14 mouse cellular contexts compared by ENCODE assay signal in the genomic region with DNA sequence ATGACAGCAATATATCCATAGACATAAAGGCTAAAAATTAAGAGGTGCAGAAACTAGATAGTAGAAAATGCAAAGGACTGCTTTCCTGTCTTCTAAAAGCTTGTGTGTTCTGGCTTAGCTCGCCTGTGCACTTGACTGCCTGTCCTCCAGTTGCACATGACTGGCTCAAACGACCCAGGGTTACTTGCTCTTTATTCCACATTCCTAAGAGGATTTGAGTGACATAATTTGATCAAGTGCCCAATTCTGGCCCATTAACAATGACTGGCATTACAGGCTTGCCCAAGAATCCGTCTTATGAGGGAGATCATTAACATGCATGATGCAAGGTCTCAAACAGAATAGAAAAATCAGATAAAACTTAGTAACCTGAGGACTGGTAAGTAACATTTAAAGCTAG. TPM values are rescaled to one million over a fixed set of nuclear protein-coding genes. Genes with fewer than 3 reads are reported as not detected.
DNase-seq lines count a peak whose midpoint lies in the region; ATAC-seq and TF ChIP-seq lines count a peak whose summit lies in the region.
"Had no signal": no experiment of that assay in that cellular context is flagged by ENCODE, and none has a peak within 500 bp of the region (broad histone marks: within the 10 kb centered on the region; RNA-seq: fewer than 3 reads in every experiment).

No protein-coding gene starts in this region.

- peaks cover 3% of the 10 kb centered on the region; the same call in 1 of the 2 replicates for H3K36me3 ChIP-seq in kidney, adult 2 months (ENCODE audit: control insufficient read depth, insufficient read depth, low read length)
- H3K36me3 ChIP-seq in kidney, embryonic 15.5 days, result peaks cover 92% of the 10 kb centered on the region
- peaks cover 19% of the 10 kb centered on the region for H3K36me3 ChIP-seq in lung, postnatal 0 days (ENCODE audit: insufficient read depth, low read length)

- 24% methylated on average over 3 of the region's 3 CpGs for WGBS in kidney, adult 2 months
- 58% methylated on average over 3 of the region's 3 CpGs for WGBS in kidney, embryonic 15.5 days
- 43% methylated on average over 3 of the region's 3 CpGs for WGBS in lung, postnatal 0 days

- ATAC-seq in kidney, embryonic 15.5 days (replicated peaks; ENCODE audit: low FRiP score), result no peak
- ATAC-seq in lung, postnatal 0 days, result peak; percentile 93

- H3K4me3 ChIP-seq in kidney, adult 2 months (ENCODE audit: insufficient read depth, low read depth, low read length), result no peak overlapping the region
- no peak overlapping the region for H3K4me3 ChIP-seq in kidney, embryonic 15.5 days (replicated peaks)
- no peak overlapping the region for H3K4me3 ChIP-seq in lung, postnatal 0 days (ENCODE audit: low read depth, low read length)
- H3K4me3 ChIP-seq: heart, embryonic 10.5 days; liver, embryonic 15.5 days; neural tube, embryonic 15.5 days had no signal

- no peak for TF ChIP-seq POLR2A in kidney, adult 2 months (IDR thresholded peaks at IDR 0.05; ENCODE audit: low read depth, low read length)
- TF ChIP-seq POLR2A in brain, embryonic 14.5 days (IDR thresholded peaks at IDR 0.05; ENCODE audit: borderline replicate concordance, extremely low read depth, insufficient read depth, insufficient read length, poor library complexity, severe bottlenecking), result no peak

- H3K9ac ChIP-seq in kidney, embryonic 15.5 days, result no peak overlapping the region
- no peak overlapping the region for H3K9ac ChIP-seq in lung, postnatal 0 days (replicated peaks; ENCODE audit: low read depth)
- H3K9ac ChIP-seq: liver, embryonic 15.5 days; neural tube, embryonic 15.5 days had no signal

- no peaks in the 10 kb centered on the region for H3K9me3 ChIP-seq in kidney, embryonic 15.5 days (replicated peaks)
- no peaks in the 10 kb centered on the region for H3K9me3 ChIP-seq in lung, postnatal 0 days (ENCODE audit: low read length)
- H3K9me3 ChIP-seq: heart, embryonic 10.5 days; liver, embryonic 15.5 days; neural tube, embryonic 15.5 days had no signal

- peak; percentile 47 for DNase-seq in adrenal gland, adult 2 months
- DNase-seq in adrenal gland, adult 8-10 months, result no peak
- DNase-seq in kidney, adult 2 months, result peak; percentile 93
- DNase-seq in brain, embryonic 14.5 days (ENCODE audit: low read depth), result peak; percentile 78
- peak; percentile 89 for DNase-seq in lung, postnatal 0 days (ENCODE audit: low spot score)
- no peak for DNase-seq in thymus, postnatal 4 days
- DNase-seq in thymus, adult 18-20 months, result no peak
- DNase-seq: cerebellum, adult 9-11 months; gastrocnemius, postnatal 10 days; right cerebral cortex, adult 18-20 months had no signal

- no peaks in the 10 kb centered on the region for H3K27me3 ChIP-seq in kidney, adult 2 months (replicated peaks; ENCODE audit: control insufficient read depth, insufficient read depth, low read length)
- no peaks in the 10 kb centered on the region for H3K27me3 ChIP-seq in kidney, embryonic 15.5 days
- H3K27me3 ChIP-seq in lung, postnatal 0 days (replicated peaks; ENCODE audit: insufficient read depth, low read length), result no peaks in the 10 kb centered on the region
- H3K27me3 ChIP-seq: liver, embryonic 15.5 days; neural tube, embryonic 15.5 days had no signal

- H3K27ac ChIP-seq in kidney, adult 2 months (ENCODE audit: insufficient read depth, low read depth, low read length), result peak overlapping the region; percentile 66
- no peak overlapping the region for H3K27ac ChIP-seq in kidney, embryonic 15.5 days
- H3K27ac ChIP-seq in lung, postnatal 0 days (ENCODE audit: low read length), result peak overlapping the region; percentile 27; the same call in 1 of the 2 replicates
- H3K27ac ChIP-seq: heart, embryonic 10.5 days; liver, embryonic 15.5 days; neural tube, embryonic 15.5 days had no signal

- TF ChIP-seq CTCF in kidney, adult 2 months (conservative IDR thresholded peaks at IDR 0.05; ENCODE audit: insufficient read depth, insufficient read length, low read depth, low read length), result no peak
- no peak for TF ChIP-seq CTCF in brain, embryonic 14.5 days (IDR thresholded peaks at IDR 0.05; ENCODE audit: borderline replicate concordance, extremely low read depth, insufficient read depth, insufficient read length)
- TF ChIP-seq CTCF in lung, postnatal 0 days (IDR thresholded peaks at IDR 0.05), result no peak

- peaks cover 19% of the 10 kb centered on the region for H3K4me1 ChIP-seq in kidney, adult 2 months (ENCODE audit: control insufficient read depth, insufficient read depth, low read length)
- no peaks in the 10 kb centered on the region for H3K4me1 ChIP-seq in kidney, embryonic 15.5 days
- no peaks in the 10 kb centered on the region for H3K4me1 ChIP-seq in lung, postnatal 0 days (ENCODE audit: insufficient read depth, low read depth, low read length)
- H3K4me1 ChIP-seq: heart, embryonic 10.5 days; liver, embryonic 15.5 days; neural tube, embryonic 15.5 days had no signal

- H3K4me2 ChIP-seq in kidney, embryonic 15.5 days, result no peak overlapping the region
- H3K4me2 ChIP-seq in lung, postnatal 0 days (replicated peaks; ENCODE audit: low read depth, low read length), result no peak overlapping the region
- H3K4me2 ChIP-seq: liver, embryonic 15.5 days; neural tube, embryonic 15.5 days had no signal

- peak; percentile 78 for TF ChIP-seq EP300 in lung, postnatal 0 days (IDR thresholded peaks at IDR 0.05)

RNA-seq across cellular contexts. Expression of a gene that starts 14.9 kb away (rescaled TPM):
- total RNA-seq in adrenal gland, adult 2 months (2021), result 10 to 100 TPM; 72.0 to 96.9 TPM
- 22.8 and 24.3 TPM in 2 replicates for polyA plus RNA-seq in adrenal gland, adult 2 months (2012; rRNA removed)
- total RNA-seq in adrenal gland, adult 8-10 months (2022), result 100 to 1,000 TPM in 2 of 4 experiments, 10 to 100 TPM in 2; 88.7 to 146 (median 108) TPM
- polyA plus RNA-seq in kidney, adult 2 months (2012; rRNA removed), result 16.8 and 17.9 TPM in 2 replicates
- polyA plus RNA-seq in kidney, embryonic 15.5 days (2015; fragmentation: Nextera tagmentation; extraction: Ambion mirVana), result 75.0 and 75.9 TPM in 2 replicates
- 55.2 and 77.4 TPM in 2 replicates for polyA plus RNA-seq in brain, embryonic 14.5 days (2012; rRNA removed)
- polyA plus RNA-seq in lung, postnatal 0 days (2015; fragmentation: Nextera tagmentation; extraction: Ambion mirVana), result 44.2 and 44.9 TPM in 2 replicates

RNA-seq across cellular contexts. Expression of a gene that starts 16.2 kb away (rescaled TPM):
- 10 to 100 TPM; 32.7 to 35.2 TPM for total RNA-seq in adrenal gland, adult 2 months (2021)
- polyA plus RNA-seq in adrenal gland, adult 2 months (2012; rRNA removed), result 2.8 and 3.0 TPM in 2 replicates
- 10 to 100 TPM; 35.4 to 46.8 (median 41.3) TPM for total RNA-seq in adrenal gland, adult 8-10 months (2022)
- polyA plus RNA-seq in kidney, adult 2 months (2012; rRNA removed), result 6.5 and 9.3 TPM in 2 replicates
- polyA plus RNA-seq in kidney, embryonic 15.5 days (2015; fragmentation: Nextera tagmentation; extraction: Ambion mirVana), result 46.6 and 47.0 TPM in 2 replicates
- 28.5 and 29.4 TPM in 2 replicates for polyA plus RNA-seq in brain, embryonic 14.5 days (2012; rRNA removed)
- polyA plus RNA-seq in lung, postnatal 0 days (2015; fragmentation: Nextera tagmentation; extraction: Ambion mirVana), result 24.0 and 25.3 TPM in 2 replicates

Comparison
In these comparisons a context has a peak if more than half of its experiments do, and no peak if none do; other contexts are left out.
1. DNase-seq: peak in adrenal gland, adult 2 months (single experiment), kidney, adult 2 months (single experiment), brain, embryonic 14.5 days (single experiment) and lung, postnatal 0 days (single experiment); none in adrenal gland, adult 8-10 months (single experiment), thymus, postnatal 4 days (single experiment) and thymus, adult 18-20 months (0 of 2).